Mouse (Mus musculus): ENCODE results near the gene Sigirr. TPM values are rescaled to one million over a fixed set of nuclear protein-coding genes. Genes with fewer than 3 reads are reported as not detected.

The Sigirr gene
- polyA plus RNA-seq, 1 experiment from 2014 or later: 3.1 TPM

DNA sequence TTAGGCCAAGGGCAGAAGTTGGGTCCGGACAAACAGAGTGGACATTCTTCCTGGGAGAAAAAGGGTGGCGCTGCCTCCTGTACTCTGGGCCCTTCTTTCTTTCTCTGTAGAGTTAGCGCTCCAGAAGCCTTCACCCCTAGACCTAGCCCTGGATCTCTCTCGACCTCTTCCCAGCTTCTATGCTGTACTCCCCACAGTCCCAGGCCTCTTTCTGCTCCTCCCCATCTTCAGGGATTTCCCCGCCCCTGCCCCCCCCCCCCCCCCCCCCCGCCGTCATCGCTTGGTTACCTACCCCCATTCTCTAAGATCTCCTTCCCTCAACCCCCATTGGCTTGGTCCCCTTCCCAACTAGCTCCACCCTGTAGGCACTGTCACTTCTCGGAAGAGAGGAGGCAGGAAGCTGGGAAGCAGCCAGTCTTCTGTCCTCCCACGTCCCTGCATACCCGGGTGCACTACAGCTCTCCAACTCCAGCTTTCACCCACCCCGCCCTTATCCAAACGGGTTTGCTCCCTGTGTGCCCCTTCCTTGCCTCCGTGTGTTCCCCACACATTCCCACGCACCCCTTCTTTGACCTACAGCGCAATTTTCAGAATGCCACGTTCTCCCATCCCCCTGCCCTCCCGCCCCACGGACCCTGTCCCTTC is 52.7 kb downstream of the Sigirr start:
- 7% methylated on average over 15 of the region's 19 CpGs for WGBS
- peak; percentile 55 for DNase-seq (ENCODE audit: low spot score)

DNA sequence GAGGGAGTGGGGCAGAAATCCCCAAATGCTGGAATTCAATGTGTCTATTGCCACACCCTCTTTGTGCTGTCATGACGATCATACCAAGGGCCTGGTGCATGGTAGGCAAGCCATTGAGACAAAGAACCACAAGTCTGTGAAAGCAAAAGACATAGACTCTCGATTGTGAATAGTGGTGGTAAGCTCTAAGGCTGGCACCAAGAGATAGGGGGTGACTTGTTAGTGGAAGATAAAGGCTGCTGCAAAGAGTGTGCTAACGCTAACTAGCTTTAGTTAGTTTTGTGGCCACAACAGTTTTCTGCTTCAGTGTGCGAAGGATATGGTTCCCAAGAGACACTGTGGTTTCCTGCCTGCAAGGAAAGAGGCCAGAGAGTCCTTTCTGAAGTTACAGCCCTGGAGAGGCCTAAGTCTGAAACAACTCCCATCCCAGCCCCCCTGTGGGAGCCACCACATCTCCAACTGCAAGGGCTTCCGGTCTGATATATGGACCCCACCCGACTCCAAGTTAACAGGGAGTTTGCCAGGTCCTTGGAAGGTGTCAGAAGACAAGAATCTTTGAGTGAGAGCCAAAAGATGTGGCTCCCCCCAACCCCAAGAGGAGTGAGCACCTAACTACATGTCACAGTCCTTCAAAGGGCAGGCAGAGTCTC is 53.3 kb downstream of the Sigirr start:
- Histone ChIP-seq H3K4me2 (replicated peaks) (peak overlapping the region; percentile 94; the same call in 1 of the 2 replicates), H3K36me3 (replicated peaks; ENCODE audit: control insufficient read depth, insufficient read depth) (no peaks in the 10 kb centered on the region), H3K9me3 (ENCODE audit: control insufficient read depth, low read length) (no peaks in the 10 kb centered on the region), H3K4me1 (replicated peaks; ENCODE audit: control insufficient read depth, insufficient read depth, low read length) (peaks cover 6% of the 10 kb centered on the region), H3K9ac (no peak overlapping the region), H3K4me3 (replicated peaks; ENCODE audit: low read length) (no peak overlapping the region), H3K27ac (peak overlapping the region; percentile 58), H3K27me3 (ENCODE audit: control insufficient read depth, insufficient read depth, low read length) (no peaks in the 10 kb centered on the region)
- ATAC-seq (ENCODE audit: low FRiP score) (no peak), DNase-seq (ENCODE audit: low spot score) (no peak)
- WGBS: 72% methylated on average over 6 of the region's 6 CpGs

More for the DNA sequence above, 52.7 kb downstream of the Sigirr start:
- ATAC-seq (ENCODE audit: low FRiP score): peak; percentile 86
- H3K4me2 ChIP-seq (replicated peaks): peak overlapping the region; percentile 94
- no peaks in the 10 kb centered on the region for H3K36me3 ChIP-seq (replicated peaks; ENCODE audit: control insufficient read depth, insufficient read depth)
- H3K4me3 ChIP-seq (replicated peaks; ENCODE audit: low read length): peak overlapping the region; percentile 36
- peaks cover 6% of the 10 kb centered on the region for H3K4me1 ChIP-seq (replicated peaks; ENCODE audit: control insufficient read depth, insufficient read depth, low read length)
- no peaks in the 10 kb centered on the region for H3K9me3 ChIP-seq (ENCODE audit: control insufficient read depth, low read length)
- H3K9ac ChIP-seq: peak overlapping the region; percentile 67
- no peaks in the 10 kb centered on the region for H3K27me3 ChIP-seq (ENCODE audit: control insufficient read depth, insufficient read depth, low read length)
- peak overlapping the region; percentile 73 for H3K27ac ChIP-seq

DNA sequence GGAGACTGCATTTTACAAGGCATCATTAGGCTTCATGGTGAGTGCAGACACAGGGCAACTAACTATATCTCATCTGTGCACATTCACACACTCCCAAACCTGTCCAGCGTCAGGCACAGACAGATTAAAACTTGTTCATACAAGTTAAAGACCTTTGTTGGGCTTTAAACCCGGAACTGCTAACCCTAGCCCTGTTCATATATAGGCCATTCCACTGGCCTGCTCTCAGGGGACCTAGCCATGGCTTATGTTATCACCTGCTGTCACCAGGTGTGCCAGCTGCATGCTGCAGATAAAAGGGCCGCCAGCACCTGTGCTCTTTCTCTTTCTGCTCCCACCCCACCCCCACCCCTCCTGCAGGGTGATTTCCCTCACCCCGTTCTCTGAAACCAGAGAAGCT is 57.8 kb downstream of the Sigirr start:
- ATAC-seq (ENCODE audit: low FRiP score) (no peak), DNase-seq (ENCODE audit: low spot score) (no peak)
- H3K4me2 ChIP-seq (replicated peaks): no peak overlapping the region
- H3K27ac ChIP-seq: no peak overlapping the region
- no peaks in the 10 kb centered on the region for H3K36me3 ChIP-seq (replicated peaks; ENCODE audit: control insufficient read depth, insufficient read depth)
- no peaks in the 10 kb centered on the region for H3K9me3 ChIP-seq (ENCODE audit: control insufficient read depth, low read length)
- no peak overlapping the region for H3K4me3 ChIP-seq (replicated peaks; ENCODE audit: low read length)
- WGBS: 71% methylated on average over 4 of the region's 4 CpGs
- no peaks in the 10 kb centered on the region for H3K27me3 ChIP-seq (ENCODE audit: control insufficient read depth, insufficient read depth, low read length)
- H3K9ac ChIP-seq: no peak overlapping the region
- H3K4me1 ChIP-seq (replicated peaks; ENCODE audit: control insufficient read depth, insufficient read depth, low read length): peaks cover 5% of the 10 kb centered on the region; the same call in 1 of the 2 replicates

DNA sequence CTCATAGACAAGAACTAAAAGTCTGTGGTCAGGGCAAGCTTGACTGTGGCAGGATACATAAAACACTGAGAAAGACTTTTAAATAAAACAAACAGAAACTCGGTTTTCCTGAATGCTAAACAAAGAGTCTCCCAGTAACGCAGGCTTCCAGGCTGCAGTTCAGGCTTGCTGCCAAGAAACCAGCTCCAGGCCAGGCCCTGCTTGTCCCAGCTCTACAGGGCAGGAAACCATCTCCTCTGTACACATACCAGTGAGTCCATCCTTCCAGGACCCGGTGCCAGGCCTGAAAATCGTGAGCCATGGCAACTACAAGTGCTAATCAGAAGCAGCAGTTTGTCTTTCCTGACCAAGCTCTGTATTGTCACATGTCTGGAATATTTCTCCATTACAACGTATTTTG is 58.7 kb downstream of the Sigirr start:
- no peak overlapping the region for H3K4me2 ChIP-seq (replicated peaks)
- DNase-seq (ENCODE audit: low spot score) (peak; percentile 74), ATAC-seq (ENCODE audit: low FRiP score) (peak; percentile 71; the same call in 1 of the 2 replicates)
- H3K9ac ChIP-seq: no peak overlapping the region
- no peaks in the 10 kb centered on the region for H3K36me3 ChIP-seq (replicated peaks; ENCODE audit: control insufficient read depth, insufficient read depth)
- peak overlapping the region; percentile 26; the same call in 1 of the 2 replicates for H3K27ac ChIP-seq
- no peaks in the 10 kb centered on the region for H3K9me3 ChIP-seq (ENCODE audit: control insufficient read depth, low read length)
- no peak overlapping the region for H3K4me3 ChIP-seq (replicated peaks; ENCODE audit: low read length)
- no peaks in the 10 kb centered on the region for H3K4me1 ChIP-seq (replicated peaks; ENCODE audit: control insufficient read depth, insufficient read depth, low read length)
- 28% methylated on average over 5 of the region's 5 CpGs for WGBS
- no peaks in the 10 kb centered on the region for H3K27me3 ChIP-seq (ENCODE audit: control insufficient read depth, insufficient read depth, low read length)

Other genes with a start within 250 kb of the Sigirr start
- gene Gm45785, start 244.2 kb downstream of the Sigirr start, polyA plus RNA-seq (2014; fragmentation: Nextera tagmentation; extraction: Ambion mirVana): 0.35 TPM in 1 of 2 replicates, not detected in the other
- 92.8 and 96.6 TPM in 2 replicates for gene Ric8a, start 243.6 kb downstream of the Sigirr start, polyA plus RNA-seq (2014; fragmentation: Nextera tagmentation; extraction: Ambion mirVana)
- 40.1 and 50.5 TPM in 2 replicates for gene Bet1l, start 243.0 kb downstream of the Sigirr start, polyA plus RNA-seq (2014; fragmentation: Nextera tagmentation; extraction: Ambion mirVana)
- gene Psmd13, start 218.6 kb downstream of the Sigirr start, polyA plus RNA-seq (2014; fragmentation: Nextera tagmentation; extraction: Ambion mirVana): 177 and 185 TPM in 2 replicates
- gene Sirt3, start 218.3 kb downstream of the Sigirr start, polyA plus RNA-seq (2014; fragmentation: Nextera tagmentation; extraction: Ambion mirVana): 44.4 and 47.5 TPM in 2 replicates
- gene Cox8b, start 200.1 kb downstream of the Sigirr start, polyA plus RNA-seq (2014; fragmentation: Nextera tagmentation; extraction: Ambion mirVana): not detected in 2 replicates
- gene Nlrp6, start 179.7 kb downstream of the Sigirr start, polyA plus RNA-seq (2014; fragmentation: Nextera tagmentation; extraction: Ambion mirVana): 0.60 and 1.4 TPM in 2 replicates
- gene Pgghg, start 159.2 kb downstream of the Sigirr start, polyA plus RNA-seq (2014; fragmentation: Nextera tagmentation; extraction: Ambion mirVana): 8.2 and 9.2 TPM in 2 replicates
- 0.55 TPM in 1 of 2 replicates, not detected in the other for gene Ifitm5, start 150.3 kb downstream of the Sigirr start, polyA plus RNA-seq (2014; fragmentation: Nextera tagmentation; extraction: Ambion mirVana)
- not detected in 2 replicates for gene Gm45717, start 144.6 kb downstream of the Sigirr start, polyA plus RNA-seq (2014; fragmentation: Nextera tagmentation; extraction: Ambion mirVana)
- gene Ifitm2, start 144.6 kb downstream of the Sigirr start, polyA plus RNA-seq (2014; fragmentation: Nextera tagmentation; extraction: Ambion mirVana): 201 and 234 TPM in 2 replicates
- 16.8 and 21.9 TPM in 2 replicates for gene Ifitm1, start 133.4 kb downstream of the Sigirr start, polyA plus RNA-seq (2014; fragmentation: Nextera tagmentation; extraction: Ambion mirVana)
- 28.3 and 45.1 TPM in 2 replicates for gene Ifitm3, start 89.8 kb downstream of the Sigirr start, polyA plus RNA-seq (2014; fragmentation: Nextera tagmentation; extraction: Ambion mirVana)
- gene Ifitm6, start 82.6 kb downstream of the Sigirr start, polyA plus RNA-seq (2014; fragmentation: Nextera tagmentation; extraction: Ambion mirVana): 0.95 and 1.1 TPM in 2 replicates
- gene Gm17387, start 71.4 kb downstream of the Sigirr start, polyA plus RNA-seq (2014; fragmentation: Nextera tagmentation; extraction: Ambion mirVana): not detected in 2 replicates
- gene B4galnt4, start 39.5 kb downstream of the Sigirr start, polyA plus RNA-seq (2014; fragmentation: Nextera tagmentation; extraction: Ambion mirVana): 38.4 and 41.5 TPM in 2 replicates
- gene Pkp3, start 22.4 kb downstream of the Sigirr start, polyA plus RNA-seq (2014; fragmentation: Nextera tagmentation; extraction: Ambion mirVana): not detected in 2 replicates
- 0.27 and 0.32 TPM in 2 replicates for gene Ano9, start 17.2 kb upstream of the Sigirr start, polyA plus RNA-seq (2014; fragmentation: Nextera tagmentation; extraction: Ambion mirVana)
- gene Ptdss2, start 21.8 kb upstream of the Sigirr start, polyA plus RNA-seq (2014; fragmentation: Nextera tagmentation; extraction: Ambion mirVana): 86.1 and 92.0 TPM in 2 replicates
- 53.5 and 56.1 TPM in 2 replicates for gene Rnh1, start 72.3 kb upstream of the Sigirr start, polyA plus RNA-seq (2014; fragmentation: Nextera tagmentation; extraction: Ambion mirVana)
- gene Hras, start 93.4 kb upstream of the Sigirr start, polyA plus RNA-seq (2014; fragmentation: Nextera tagmentation; extraction: Ambion mirVana): 168 and 187 TPM in 2 replicates
- gene Lrrc56, start 93.6 kb upstream of the Sigirr start, polyA plus RNA-seq (2014; fragmentation: Nextera tagmentation; extraction: Ambion mirVana): 6.6 and 7.6 TPM in 2 replicates
- gene Lmntd2, start 113.5 kb upstream of the Sigirr start, polyA plus RNA-seq (2014; fragmentation: Nextera tagmentation; extraction: Ambion mirVana): 0.20 and 0.66 TPM in 2 replicates
- gene Rassf7, start 115.3 kb upstream of the Sigirr start, polyA plus RNA-seq (2014; fragmentation: Nextera tagmentation; extraction: Ambion mirVana): 20.2 and 23.5 TPM in 2 replicates
- gene Phrf1, start 128.2 kb upstream of the Sigirr start, polyA plus RNA-seq (2014; fragmentation: Nextera tagmentation; extraction: Ambion mirVana): 61.8 and 63.5 TPM in 2 replicates
- 1.4 and 1.6 TPM in 2 replicates for gene Irf7, start 165.9 kb upstream of the Sigirr start, polyA plus RNA-seq (2014; fragmentation: Nextera tagmentation; extraction: Ambion mirVana)
- not detected in 2 replicates for gene Cdhr5, start 176.2 kb upstream of the Sigirr start, polyA plus RNA-seq (2014; fragmentation: Nextera tagmentation; extraction: Ambion mirVana)
- gene Sct, start 178.6 kb upstream of the Sigirr start, polyA plus RNA-seq (2014; fragmentation: Nextera tagmentation; extraction: Ambion mirVana): 3.2 and 4.1 TPM in 2 replicates
- 0.65 and 0.88 TPM in 2 replicates for gene Drd4, start 191.4 kb upstream of the Sigirr start, polyA plus RNA-seq (2014; fragmentation: Nextera tagmentation; extraction: Ambion mirVana)
- gene Deaf1, start 227.1 kb upstream of the Sigirr start, polyA plus RNA-seq (2014; fragmentation: Nextera tagmentation; extraction: Ambion mirVana): 187 TPM in 2 replicates
- 24.7 and 32.6 TPM in 2 replicates for gene Tmem80, start 227.2 kb upstream of the Sigirr start, polyA plus RNA-seq (2014; fragmentation: Nextera tagmentation; extraction: Ambion mirVana)
- gene Eps8l2, start 238.3 kb upstream of the Sigirr start, polyA plus RNA-seq (2014; fragmentation: Nextera tagmentation; extraction: Ambion mirVana): 0.98 and 1.2 TPM in 2 replicates